Mouse (Mus musculus): ENCODE results near the gene Stag3. TPM values are rescaled to one million over a fixed set of nuclear protein-coding genes. Genes with fewer than 3 reads are reported as not detected.
A peak's percentile ranks its signal among the peaks of the same experiment; 100 is the strongest.

Stag3 gene
- polyA plus RNA-seq, 1 experiment from 2014 or later, result 6.3 TPM

DNA sequence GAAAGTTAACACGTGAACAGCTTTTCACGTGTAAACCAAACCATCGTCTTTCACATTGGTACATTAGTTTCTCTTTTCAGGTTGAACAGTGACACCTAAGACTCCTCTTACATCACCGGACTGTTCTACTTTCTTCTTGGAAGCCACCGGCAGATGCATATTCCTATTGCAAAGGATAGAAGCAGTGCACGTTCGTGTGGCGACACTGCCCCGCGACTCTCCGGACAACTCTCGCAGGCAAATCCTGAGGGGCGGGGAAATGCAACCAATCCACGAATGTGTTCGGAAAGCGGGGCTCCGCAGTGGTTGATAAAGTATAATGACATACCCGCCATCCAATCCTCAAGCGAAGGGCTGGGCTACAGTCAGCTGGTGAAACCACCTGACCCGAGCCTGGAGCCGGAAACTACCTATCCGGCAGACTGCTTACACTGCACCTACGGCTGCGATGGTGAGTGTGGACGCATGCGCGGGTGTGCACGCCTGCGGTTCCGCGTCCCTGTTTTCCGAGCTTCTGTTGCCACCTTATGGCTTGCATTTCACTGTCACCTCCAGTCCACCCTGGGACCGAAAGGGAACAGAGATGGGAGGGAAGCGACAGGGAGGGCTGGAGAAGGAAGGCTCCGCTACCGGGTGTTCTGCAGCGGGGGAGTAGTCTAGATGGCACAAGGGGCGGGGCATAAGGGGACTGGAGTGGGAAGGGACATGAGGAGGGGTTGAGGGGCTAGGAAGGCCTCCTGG, 24.5 kb upstream of the Stag3 start, which contains the start of gene Lamtor4:
TSS of gene Lamtor4 (plus strand) at position 130 of the 741 bp plus-strand sequence.
- no peaks in the 10 kb centered on the region for H3K27me3 ChIP-seq (replicated peaks; ENCODE audit: control insufficient read depth, insufficient read depth, low read length)
- H3K4me1 ChIP-seq (replicated peaks; ENCODE audit: control insufficient read depth, insufficient read depth, low read length), result 0 out of 2 replicates have a peak, but pooled peaks cover 5% of the 10 kb centered on the region
- peak; percentile 100 for ATAC-seq
- WGBS, result under 1% methylated on average over 38 of the region's 38 CpGs
- no peaks in the 10 kb centered on the region for H3K9me3 ChIP-seq (ENCODE audit: control insufficient read depth)
- H3K4me2 ChIP-seq (replicated peaks; ENCODE audit: low read depth), result peak within 1 kb of the TSS; percentile 89
- peak within 1 kb of the TSS; percentile 54 for H3K27ac ChIP-seq (ENCODE audit: low read depth, low read length)
- H3K9ac ChIP-seq (ENCODE audit: low read depth, low read length), result peak within 1 kb of the TSS; percentile 66
- peak; percentile 43 for TF ChIP-seq CTCF (IDR thresholded peaks at IDR 0.05; ENCODE audit: low read depth)
- peaks cover 16% of the 10 kb centered on the region for H3K36me3 ChIP-seq (ENCODE audit: control insufficient read depth, insufficient read depth)
- peak within 1 kb of the TSS; percentile 61 for H3K4me3 ChIP-seq (ENCODE audit: low read depth, low read length)

DNA sequence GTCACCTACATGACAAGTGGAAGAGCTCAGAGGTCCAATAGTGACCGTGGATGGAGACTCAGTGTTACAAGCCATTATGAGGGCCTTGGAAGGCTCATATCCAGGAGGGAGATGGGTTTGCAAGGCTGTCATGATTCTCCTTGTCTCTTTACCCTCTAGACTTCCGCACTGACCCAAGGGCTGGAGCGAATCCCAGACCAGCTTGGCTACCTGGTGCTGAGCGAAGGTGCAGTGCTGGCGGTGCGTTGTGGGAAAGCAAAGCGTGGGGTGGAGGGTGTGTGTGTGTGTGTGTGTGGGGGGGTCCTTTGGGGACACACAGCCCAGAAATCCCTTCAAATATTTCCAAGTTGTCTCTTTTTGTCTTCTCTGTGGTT, 24.0 kb upstream of the Stag3 start:
- Histone ChIP-seq H3K4me2 (replicated peaks; ENCODE audit: low read depth) (peak overlapping the region; percentile 89), H3K27me3 (replicated peaks; ENCODE audit: control insufficient read depth, insufficient read depth, low read length) (no peaks in the 10 kb centered on the region), H3K36me3 (ENCODE audit: control insufficient read depth, insufficient read depth) (peaks cover 22% of the 10 kb centered on the region), H3K9ac (ENCODE audit: low read depth, low read length) (peak overlapping the region; percentile 66), H3K4me1 (replicated peaks; ENCODE audit: control insufficient read depth, insufficient read depth, low read length) (0 out of 2 replicates have a peak, but pooled peaks cover 5% of the 10 kb centered on the region), H3K27ac (ENCODE audit: low read depth, low read length) (peak overlapping the region; percentile 54), H3K9me3 (ENCODE audit: control insufficient read depth) (no peaks in the 10 kb centered on the region), H3K4me3 (ENCODE audit: low read depth, low read length) (peak overlapping the region; percentile 61)
- no peak for TF ChIP-seq CTCF (IDR thresholded peaks at IDR 0.05; ENCODE audit: low read depth)
- 7% methylated on average over 7 of the region's 7 CpGs for WGBS
- ATAC-seq, result 0 out of 2 replicates have a peak, but pooled peaks have one; percentile 9

DNA sequence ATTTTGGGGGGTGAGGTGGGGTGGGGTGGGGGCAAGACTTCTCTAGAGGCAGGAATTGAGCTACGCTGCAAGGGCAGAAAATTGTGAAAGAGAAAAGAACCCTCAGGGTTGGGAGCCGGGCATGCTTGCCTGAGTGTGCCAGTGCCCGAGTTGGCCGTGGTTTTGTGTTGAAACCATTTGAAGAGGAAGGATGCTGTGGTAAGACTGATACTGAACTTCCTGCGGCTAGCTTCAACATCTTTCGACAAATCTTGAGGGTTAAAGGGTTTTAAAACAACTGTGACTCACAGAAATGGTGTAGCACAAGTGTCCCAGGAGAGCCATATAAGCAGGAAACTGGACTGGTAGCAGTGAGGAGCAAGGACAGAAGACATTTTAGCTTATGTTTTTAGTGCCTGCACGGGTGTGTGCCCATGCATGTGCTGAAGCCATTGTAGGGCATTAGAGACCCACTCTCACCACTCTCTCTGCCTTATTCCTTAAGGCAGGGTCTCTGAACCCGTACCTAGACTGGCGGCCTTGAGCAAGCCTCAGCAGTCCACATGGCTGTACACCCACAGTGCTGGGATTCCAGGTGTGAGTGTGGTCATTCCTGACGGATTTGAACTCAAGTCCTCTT, 23.0 kb upstream of the Stag3 start:
- 81% methylated on average over 10 of the region's 10 CpGs for WGBS
- H3K4me2 ChIP-seq (replicated peaks; ENCODE audit: low read depth), result no peak overlapping the region
- H3K9me3 ChIP-seq (ENCODE audit: control insufficient read depth), result no peaks in the 10 kb centered on the region
- H3K4me1 ChIP-seq (replicated peaks; ENCODE audit: control insufficient read depth, insufficient read depth, low read length), result 0 out of 2 replicates have a peak, but pooled peaks cover 5% of the 10 kb centered on the region
- no peak for TF ChIP-seq CTCF (IDR thresholded peaks at IDR 0.05; ENCODE audit: low read depth)
- no peak overlapping the region for H3K27ac ChIP-seq (ENCODE audit: low read depth, low read length)
- H3K4me3 ChIP-seq (ENCODE audit: low read depth, low read length), result no peak overlapping the region
- no peaks in the 10 kb centered on the region for H3K27me3 ChIP-seq (replicated peaks; ENCODE audit: control insufficient read depth, insufficient read depth, low read length)
- peaks cover 31% of the 10 kb centered on the region for H3K36me3 ChIP-seq (ENCODE audit: control insufficient read depth, insufficient read depth)
- H3K9ac ChIP-seq (ENCODE audit: low read depth, low read length), result no peak overlapping the region
- ATAC-seq, result no peak

DNA sequence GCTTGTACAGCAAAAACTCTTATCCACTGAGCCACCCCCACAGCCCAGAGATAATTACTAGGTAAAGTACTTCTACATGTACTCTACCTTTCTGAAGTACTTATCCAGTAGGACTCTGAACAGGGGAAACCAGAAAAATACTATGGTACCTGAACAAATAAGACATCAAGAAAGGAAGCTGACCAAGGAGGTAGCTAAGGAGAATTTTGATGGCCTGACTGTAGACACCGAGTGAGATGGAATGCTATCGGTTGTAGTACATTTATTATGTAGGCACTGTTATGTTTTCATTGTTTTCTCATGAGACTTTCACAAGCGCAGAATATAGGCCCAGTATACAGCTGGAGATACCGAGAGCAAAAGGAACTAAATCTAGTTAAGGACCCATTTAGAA, 22.5 kb upstream of the Stag3 start:
- Histone ChIP-seq H3K27ac (ENCODE audit: low read depth, low read length) (no peak overlapping the region), H3K9me3 (ENCODE audit: control insufficient read depth) (no peaks in the 10 kb centered on the region), H3K36me3 (ENCODE audit: control insufficient read depth, insufficient read depth) (peaks cover 32% of the 10 kb centered on the region), H3K4me1 (replicated peaks; ENCODE audit: control insufficient read depth, insufficient read depth, low read length) (0 out of 2 replicates have a peak, but pooled peaks cover 5% of the 10 kb centered on the region), H3K27me3 (replicated peaks; ENCODE audit: control insufficient read depth, insufficient read depth, low read length) (no peaks in the 10 kb centered on the region), H3K4me2 (replicated peaks; ENCODE audit: low read depth) (no peak overlapping the region), H3K9ac (ENCODE audit: low read depth, low read length) (no peak overlapping the region), H3K4me3 (ENCODE audit: low read depth, low read length) (no peak overlapping the region)
- 91% methylated on average over 4 of the region's 4 CpGs for WGBS
- ATAC-seq, result no peak
- TF ChIP-seq CTCF (IDR thresholded peaks at IDR 0.05; ENCODE audit: low read depth), result no peak

DNA sequence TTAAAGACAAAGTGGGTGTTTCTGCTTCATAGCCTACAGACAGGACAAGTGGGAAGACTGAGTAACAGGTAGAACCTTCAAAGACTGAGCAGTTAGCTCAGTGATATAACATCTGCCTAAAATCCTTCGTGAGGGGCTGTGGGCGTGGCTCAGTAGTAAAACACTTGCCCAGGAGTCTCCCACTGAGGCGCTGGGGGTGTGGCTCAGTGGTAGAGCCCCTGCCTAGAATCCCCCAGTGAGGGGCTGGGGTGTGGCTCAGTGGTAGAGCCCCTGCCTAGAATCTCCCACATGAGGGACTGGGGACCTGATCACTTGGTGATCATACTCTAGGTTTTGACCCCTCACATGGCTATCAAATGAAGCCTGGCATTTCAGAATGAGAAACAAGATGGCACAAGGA, 22.0 kb upstream of the Stag3 start:
- 65% methylated on average over 3 of the region's 3 CpGs for WGBS
- Histone ChIP-seq H3K4me3 (ENCODE audit: low read depth, low read length) (no peak overlapping the region), H3K27me3 (replicated peaks; ENCODE audit: control insufficient read depth, insufficient read depth, low read length) (no peaks in the 10 kb centered on the region), H3K4me1 (replicated peaks; ENCODE audit: control insufficient read depth, insufficient read depth, low read length) (0 out of 2 replicates have a peak, but pooled peaks cover 7% of the 10 kb centered on the region), H3K36me3 (ENCODE audit: control insufficient read depth, insufficient read depth) (peaks cover 32% of the 10 kb centered on the region), H3K9ac (ENCODE audit: low read depth, low read length) (no peak overlapping the region), H3K27ac (ENCODE audit: low read depth, low read length) (no peak overlapping the region), H3K4me2 (replicated peaks; ENCODE audit: low read depth) (no peak overlapping the region), H3K9me3 (ENCODE audit: control insufficient read depth) (no peaks in the 10 kb centered on the region)
- TF ChIP-seq CTCF (IDR thresholded peaks at IDR 0.05; ENCODE audit: low read depth), result no peak
- ATAC-seq, result no peak

DNA sequence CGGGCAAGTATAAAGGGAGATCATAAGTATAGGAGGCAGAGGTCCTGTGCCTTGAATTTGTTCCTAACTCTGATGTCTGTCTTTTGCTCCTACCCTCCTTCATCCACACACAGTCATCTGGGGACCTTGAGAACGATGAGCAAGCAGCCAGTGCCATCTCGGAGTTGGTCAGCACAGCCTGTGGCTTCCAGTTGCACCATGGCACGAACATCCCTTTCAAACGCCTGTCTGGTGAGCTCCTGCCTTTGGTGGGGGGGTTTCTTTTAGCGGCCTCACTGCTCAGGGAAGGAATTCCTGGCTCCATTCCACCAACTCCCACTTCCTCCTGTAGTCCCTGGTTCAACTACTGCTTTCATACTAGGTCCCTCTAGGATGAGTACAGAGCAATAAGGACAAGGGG, 21.5 kb upstream of the Stag3 start:
- Histone ChIP-seq H3K36me3 (ENCODE audit: control insufficient read depth, insufficient read depth) (peaks cover 32% of the 10 kb centered on the region), H3K27me3 (replicated peaks; ENCODE audit: control insufficient read depth, insufficient read depth, low read length) (no peaks in the 10 kb centered on the region), H3K4me1 (replicated peaks; ENCODE audit: control insufficient read depth, insufficient read depth, low read length) (0 out of 2 replicates have a peak, but pooled peaks cover 8% of the 10 kb centered on the region), H3K9me3 (ENCODE audit: control insufficient read depth) (no peaks in the 10 kb centered on the region), H3K4me3 (ENCODE audit: low read depth, low read length) (no peak overlapping the region), H3K4me2 (replicated peaks; ENCODE audit: low read depth) (no peak overlapping the region), H3K9ac (ENCODE audit: low read depth, low read length) (no peak overlapping the region), H3K27ac (ENCODE audit: low read depth, low read length) (no peak overlapping the region)
- 89% methylated on average over 6 of the region's 6 CpGs for WGBS
- TF ChIP-seq CTCF (IDR thresholded peaks at IDR 0.05; ENCODE audit: low read depth), result no peak
- ATAC-seq, result no peak

Measured in intestine, postnatal 0 days (tissue).